Comparison of ENCODE assay signal across 21 mouse cellular contexts in the genomic region with DNA sequence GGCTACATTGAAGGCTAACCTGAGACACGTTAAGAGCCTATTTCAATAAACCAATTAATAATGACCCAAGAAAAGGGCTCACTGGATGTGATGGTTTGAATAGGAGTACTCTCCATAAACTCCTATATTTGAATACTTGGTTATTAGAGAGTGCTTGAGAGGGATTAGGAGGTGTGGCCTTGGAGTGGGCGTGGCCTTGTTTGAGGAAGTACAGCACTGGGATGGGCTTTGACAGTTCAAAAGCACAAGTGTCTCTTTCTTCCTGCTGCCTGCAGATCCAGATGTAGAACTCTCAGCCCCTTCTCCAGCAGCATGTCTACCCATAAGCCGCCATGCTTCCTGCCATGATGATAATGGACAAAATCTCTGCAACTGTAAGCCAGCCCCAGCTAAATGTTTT.
A peak's percentile ranks its signal among the peaks of the same experiment; 100 is the strongest.
DNase-seq lines count a peak whose midpoint lies in the region; ATAC-seq and TF ChIP-seq lines count a peak whose summit lies in the region.
"Had no signal": no experiment of that assay in that cellular context is flagged by ENCODE, and none has a peak within 500 bp of the region (broad histone marks: within the 10 kb centered on the region; RNA-seq: fewer than 3 reads in every experiment).

No protein-coding gene starts in this region.

- no peaks in the 10 kb centered on the region for H3K9me3 ChIP-seq in MEL (replicated peaks; ENCODE audit: insufficient read depth, low read length)
- H3K9me3 ChIP-seq: embryonic facial prominence, embryonic 12.5 days; forebrain, embryonic 15.5 days; G1E; heart, embryonic 15.5 days; hindbrain, embryonic 13.5 days had no signal

- no peak for TF ChIP-seq EP300 in MEL (IDR thresholded peaks at IDR 0.05; ENCODE audit: low read depth in 1 of 2, low read length in 2 of 2)

- H3K27me3 ChIP-seq in MEL (ENCODE audit: control insufficient read depth in 1 of 2, insufficient read depth in 2 of 2, low read length in 2 of 2) = no peaks in the 10 kb centered on the region
- H3K27me3 ChIP-seq: forebrain, embryonic 15.5 days; hindbrain, embryonic 13.5 days; Patski had no signal

- H3K4me3 ChIP-seq in MEL (ENCODE audit: control insufficient read depth in 1 of 2, insufficient read depth in 1 of 2, low read depth in 2 of 2, low read length in 2 of 2) = no peak overlapping the region
- H3K4me3 ChIP-seq: embryonic facial prominence, embryonic 12.5 days; forebrain, embryonic 15.5 days; heart, adult 2 months; heart, embryonic 15.5 days; hindbrain, embryonic 13.5 days had no signal

- DNase-seq in testis, postnatal 10 days (ENCODE audit: low spot score) = peak; percentile 66
- no peak for DNase-seq in testis, postnatal 14 days (ENCODE audit: low spot score)
- DNase-seq in 416B (ENCODE audit: low read depth) = peak; percentile 43
- peak; percentile 40 for DNase-seq in MEL (ENCODE audit: low read depth, low spot score)
- no peak for DNase-seq in layer of hippocampus, adult 11-12 months (ENCODE audit: low spot score)
- DNase-seq in kidney, adult 18-20 months = no peak
- DNase-seq: adrenal gland, postnatal 10 days; cerebellum, adult 11 months; cerebellum, adult 8-10 months; cerebellum, postnatal 14 days; gastrocnemius, postnatal 14 days; heart, adult 2 months; heart, postnatal 14 days had no signal

- no peaks in the 10 kb centered on the region for H3K4me1 ChIP-seq in MEL (ENCODE audit: control insufficient read depth in 1 of 2, insufficient read depth in 2 of 2, low read length in 2 of 2)
- H3K4me1 ChIP-seq: forebrain, embryonic 15.5 days had no signal

- H3K27ac ChIP-seq in MEL (ENCODE audit: control insufficient read depth, low read depth, low read length) = no peak overlapping the region
- H3K27ac ChIP-seq: embryonic facial prominence, embryonic 12.5 days; forebrain, embryonic 15.5 days; heart, adult 2 months; heart, embryonic 15.5 days; hindbrain, embryonic 13.5 days; hindbrain, postnatal 0 days had no signal

- 0 out of 2 replicates have a peak, but pooled peaks have one; percentile 26 for ATAC-seq in common myeloid progenitor, adult 5-6 weeks (replicated peaks; ENCODE audit: low read depth, poor library complexity, severe bottlenecking)
- ATAC-seq: forebrain, embryonic 15.5 days; hindbrain, postnatal 0 days; Patski had no signal

- no peaks in the 10 kb centered on the region for H3K36me3 ChIP-seq in MEL (ENCODE audit: control insufficient read depth in 1 of 2, insufficient read depth in 2 of 2, low read length in 2 of 2)
- H3K36me3 ChIP-seq: embryonic facial prominence, embryonic 12.5 days; forebrain, embryonic 15.5 days; G1E; heart, embryonic 15.5 days; hindbrain, embryonic 13.5 days had no signal

- H3K9ac ChIP-seq in MEL (ENCODE audit: control insufficient read depth, low read depth, low read length, poor library complexity, severe bottlenecking) = no peak overlapping the region
- H3K9ac ChIP-seq: embryonic facial prominence, embryonic 12.5 days; forebrain, embryonic 15.5 days; heart, embryonic 15.5 days; hindbrain, embryonic 13.5 days had no signal

- no peak for TF ChIP-seq CTCF in MEL (IDR thresholded peaks at IDR 0.05 in 2 of 3, conservative IDR thresholded peaks at IDR 0.05 in 1 of 3; ENCODE audit: control insufficient read depth in 1 of 3, insufficient read depth in 1 of 3, low read depth in 2 of 3, low read length in 3 of 3, poor library complexity in 1 of 3, severe bottlenecking in 1 of 3)

- TF ChIP-seq RAD21 in MEL (IDR thresholded peaks at IDR 0.05; ENCODE audit: low read depth, low read length) = no peak

- no peak for TF ChIP-seq POLR2A in MEL (IDR thresholded peaks at IDR 0.05; ENCODE audit: control insufficient read depth in 1 of 2, insufficient read depth in 1 of 2, low read depth in 1 of 2, low read length in 2 of 2, poor library complexity in 1 of 2)

- no peaks in the 10 kb centered on the region for H3K79me2 ChIP-seq in MEL (ENCODE audit: control insufficient read depth, insufficient read depth, low read length, poor library complexity)

TF ChIP-seq in MEL, 35 proteins besides CTCF, POLR2A, EP300 and RAD21:
- TF ChIP-seq SMC3 (IDR thresholded peaks at IDR 0.05; ENCODE audit: low read depth, low read length) = no peak
- TF ChIP-seq GATA1 (IDR thresholded peaks at IDR 0.05; ENCODE audit: low read depth, low read length) = no peak

Comparison
In these comparisons a context has a peak if more than half of its experiments do, and no peak if none do; other contexts are left out.
1. DNase-seq: peak in testis, postnatal 10 days (single experiment), 416B (single experiment) and MEL (single experiment); none in testis, postnatal 14 days (single experiment), layer of hippocampus, adult 11-12 months (single experiment) and kidney, adult 18-20 months (single experiment).